Mouse (Mus musculus): Measurements from ENCODE around the gene Aifm1. TPM values are rescaled to one million over a fixed set of nuclear protein-coding genes. Genes with fewer than 3 reads are reported as not detected.

The Aifm1 gene
- 80.7 and 83.6 TPM in 2 replicates for polyA plus RNA-seq (2014; fragmentation: Nextera tagmentation; extraction: Ambion mirVana)

- ATAC-seq (replicated peaks; ENCODE audit: low FRiP score) (peak; percentile 98), DNase-seq (ENCODE audit: low spot score) (peak; percentile 94)
- peak within 1 kb of the TSS; percentile 53 for H3K9ac ChIP-seq (ENCODE audit: low read length)
- H3K4me2 ChIP-seq (ENCODE audit: low read depth, low read length, severe bottlenecking): peak within 1 kb of the TSS; percentile 65
- H3K27me3 ChIP-seq (ENCODE audit: control insufficient read depth, insufficient read depth, low read length): no peaks in the 10 kb centered on the region
- H3K27ac ChIP-seq (ENCODE audit: low read depth, low read length): no peak within 1 kb of the TSS
- no peaks in the 10 kb centered on the region for H3K36me3 ChIP-seq (ENCODE audit: control insufficient read depth, insufficient read depth, low read length)
- H3K9me3 ChIP-seq (ENCODE audit: control insufficient read depth, low read length): no peaks in the 10 kb centered on the region
- peak within 1 kb of the TSS; percentile 52 for H3K4me3 ChIP-seq (ENCODE audit: low read depth, low read length)
- H3K4me1 ChIP-seq (replicated peaks; ENCODE audit: control insufficient read depth, insufficient read depth, low read length): no peaks in the 10 kb centered on the region
- WGBS: 14% methylated on average over 44 of the region's 45 CpGs
These were observed at the start of gene Aifm1 for GRCm38 (mm10) chrX:48513166-48513807. Aifm1 (minus strand) TSS chrX:48513563.

GRCm38 (mm10) chrX:48532175-48532574 is 18.8 kb upstream of the Aifm1 start:
- peak; percentile 80 for DNase-seq (ENCODE audit: low spot score)

DNA sequence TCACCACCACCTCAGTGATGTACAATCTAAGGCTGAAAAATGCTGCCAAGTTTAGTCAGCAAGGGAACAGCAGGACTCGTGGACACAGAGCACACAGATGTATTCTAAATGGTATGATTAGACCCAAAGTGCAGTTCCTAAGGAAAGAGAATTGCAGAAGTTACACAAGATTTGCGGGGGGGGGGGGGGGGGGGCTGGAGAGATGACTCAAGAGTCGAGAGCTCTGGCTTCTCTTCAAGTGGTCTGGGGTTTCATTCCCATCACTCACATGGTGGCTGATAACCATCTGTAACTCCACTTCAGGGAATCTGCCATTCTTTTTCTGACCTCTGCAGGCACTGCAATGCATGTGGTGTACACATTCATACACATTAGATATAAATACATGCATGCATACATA is 13.1 kb upstream of the Aifm1 start:
- Histone ChIP-seq H3K27me3 (ENCODE audit: control insufficient read depth, insufficient read depth, low read length) (no peaks in the 10 kb centered on the region), H3K36me3 (ENCODE audit: control insufficient read depth, insufficient read depth, low read length) (no peaks in the 10 kb centered on the region), H3K4me3 (ENCODE audit: low read depth, low read length) (no peak overlapping the region), H3K9me3 (ENCODE audit: control insufficient read depth, low read length) (no peaks in the 10 kb centered on the region), H3K4me1 (replicated peaks; ENCODE audit: control insufficient read depth, insufficient read depth, low read length) (no peaks in the 10 kb centered on the region), H3K9ac (ENCODE audit: low read length) (no peak overlapping the region), H3K4me2 (ENCODE audit: low read depth, low read length, severe bottlenecking) (no peak overlapping the region), H3K27ac (ENCODE audit: low read depth, low read length) (no peak overlapping the region)
- no peak for DNase-seq (ENCODE audit: low spot score)
- 71% methylated on average over 2 of the region's 3 CpGs for WGBS
- no peak for ATAC-seq (replicated peaks; ENCODE audit: low FRiP score)

More at GRCm38 (mm10) chrX:48532175-48532574, 18.8 kb upstream of the Aifm1 start:
- no peak for ATAC-seq (replicated peaks; ENCODE audit: low FRiP score)
- WGBS: 29% methylated on average over 3 of the region's 3 CpGs
- no peaks in the 10 kb centered on the region for H3K36me3 ChIP-seq (ENCODE audit: control insufficient read depth, insufficient read depth, low read length)
- no peak overlapping the region for H3K27ac ChIP-seq (ENCODE audit: low read depth, low read length)
- no peak overlapping the region for H3K4me2 ChIP-seq (ENCODE audit: low read depth, low read length, severe bottlenecking)
- no peaks in the 10 kb centered on the region for H3K9me3 ChIP-seq (ENCODE audit: control insufficient read depth, low read length)
- H3K4me3 ChIP-seq (ENCODE audit: low read depth, low read length): no peak overlapping the region
- H3K27me3 ChIP-seq (ENCODE audit: control insufficient read depth, insufficient read depth, low read length): no peaks in the 10 kb centered on the region
- H3K4me1 ChIP-seq (replicated peaks; ENCODE audit: control insufficient read depth, insufficient read depth, low read length): no peaks in the 10 kb centered on the region
- H3K9ac ChIP-seq (ENCODE audit: low read length): no peak overlapping the region

DNA sequence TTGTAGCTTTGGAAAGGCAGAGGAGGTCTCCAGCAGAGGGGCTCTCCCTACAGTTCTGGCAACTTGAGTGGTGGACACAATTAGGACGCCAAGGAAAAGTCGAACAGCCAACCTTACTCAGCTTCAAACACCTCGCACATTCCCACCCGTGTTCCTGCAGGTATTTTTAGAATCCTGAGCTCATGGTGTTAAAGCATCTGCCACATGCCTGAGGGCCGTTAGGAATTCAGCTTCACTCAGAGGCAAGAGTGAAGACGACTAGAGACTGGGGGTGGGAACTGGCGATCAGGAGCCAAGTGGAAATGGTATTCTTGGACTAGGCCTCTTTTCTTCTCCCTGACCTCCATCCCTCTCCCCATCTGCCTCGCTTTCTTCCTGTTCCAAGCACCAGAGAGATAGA is 12.5 kb upstream of the Aifm1 start:
- Histone ChIP-seq H3K36me3 (ENCODE audit: control insufficient read depth, insufficient read depth, low read length) (no peaks in the 10 kb centered on the region), H3K4me3 (ENCODE audit: low read depth, low read length) (no peak overlapping the region), H3K4me2 (ENCODE audit: low read depth, low read length, severe bottlenecking) (no peak overlapping the region), H3K27ac (ENCODE audit: low read depth, low read length) (no peak overlapping the region), H3K9ac (ENCODE audit: low read length) (no peak overlapping the region), H3K4me1 (replicated peaks; ENCODE audit: control insufficient read depth, insufficient read depth, low read length) (no peaks in the 10 kb centered on the region), H3K27me3 (ENCODE audit: control insufficient read depth, insufficient read depth, low read length) (no peaks in the 10 kb centered on the region), H3K9me3 (ENCODE audit: control insufficient read depth, low read length) (no peaks in the 10 kb centered on the region)
- DNase-seq (ENCODE audit: low spot score): no peak
- no peak for ATAC-seq (replicated peaks; ENCODE audit: low FRiP score)
- WGBS: 75% methylated on average over 8 of the region's 8 CpGs

GRCm38 (mm10) chrX:48525332-48525731 is 12.0 kb upstream of the Aifm1 start:
- no peak overlapping the region for H3K4me2 ChIP-seq (ENCODE audit: low read depth, low read length, severe bottlenecking)
- no peak overlapping the region for H3K9ac ChIP-seq (ENCODE audit: low read length)
- no peak for DNase-seq (ENCODE audit: low spot score)
- no peaks in the 10 kb centered on the region for H3K9me3 ChIP-seq (ENCODE audit: control insufficient read depth, low read length)
- WGBS: 56% methylated on average over 1 of the region's 1 CpGs
- H3K36me3 ChIP-seq (ENCODE audit: control insufficient read depth, insufficient read depth, low read length): no peaks in the 10 kb centered on the region
- H3K4me1 ChIP-seq (replicated peaks; ENCODE audit: control insufficient read depth, insufficient read depth, low read length): no peaks in the 10 kb centered on the region
- no peak overlapping the region for H3K4me3 ChIP-seq (ENCODE audit: low read depth, low read length)
- ATAC-seq (replicated peaks; ENCODE audit: low FRiP score): no peak
- H3K27ac ChIP-seq (ENCODE audit: low read depth, low read length): no peak overlapping the region
- H3K27me3 ChIP-seq (ENCODE audit: control insufficient read depth, insufficient read depth, low read length): no peaks in the 10 kb centered on the region

- ATAC-seq (replicated peaks; ENCODE audit: low FRiP score) (no peak), DNase-seq (ENCODE audit: low spot score) (no peak)
- WGBS: 66% methylated on average over 3 of the region's 3 CpGs
- Histone ChIP-seq H3K27me3 (ENCODE audit: control insufficient read depth, insufficient read depth, low read length) (no peaks in the 10 kb centered on the region), H3K36me3 (ENCODE audit: control insufficient read depth, insufficient read depth, low read length) (no peaks in the 10 kb centered on the region), H3K9me3 (ENCODE audit: control insufficient read depth, low read length) (no peaks in the 10 kb centered on the region), H3K4me1 (replicated peaks; ENCODE audit: control insufficient read depth, insufficient read depth, low read length) (no peaks in the 10 kb centered on the region), H3K4me2 (ENCODE audit: low read depth, low read length, severe bottlenecking) (no peak overlapping the region), H3K27ac (ENCODE audit: low read depth, low read length) (no peak overlapping the region), H3K9ac (ENCODE audit: low read length) (no peak overlapping the region), H3K4me3 (ENCODE audit: low read depth, low read length) (no peak overlapping the region)
These were observed 10.1 kb upstream of the Aifm1 start for GRCm38 (mm10) chrX:48523512-48523911.

DNA sequence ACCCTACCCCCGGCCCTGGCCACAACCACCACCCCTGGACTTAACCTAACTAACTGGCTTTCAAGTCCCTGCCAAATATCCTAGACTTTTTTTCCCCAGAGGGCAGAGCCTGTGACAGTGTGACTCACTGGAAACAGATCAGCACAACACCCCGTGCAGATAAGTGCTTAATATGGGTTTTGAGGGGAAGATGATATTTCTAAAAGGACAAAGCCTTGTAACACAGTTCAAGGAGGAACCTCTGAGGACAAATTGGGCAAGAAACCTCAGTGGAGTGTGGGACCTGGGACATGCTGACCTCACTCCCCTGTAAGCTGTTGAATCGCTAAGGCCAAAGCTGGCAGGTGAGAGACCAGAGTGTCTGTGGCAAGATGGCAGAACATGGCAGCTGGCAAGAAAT is 8.3 kb upstream of the Aifm1 start:
- no peaks in the 10 kb centered on the region for H3K9me3 ChIP-seq (ENCODE audit: control insufficient read depth, low read length)
- DNase-seq (ENCODE audit: low spot score) (no peak), ATAC-seq (replicated peaks; ENCODE audit: low FRiP score) (no peak)
- no peak overlapping the region for H3K4me2 ChIP-seq (ENCODE audit: low read depth, low read length, severe bottlenecking)
- H3K27me3 ChIP-seq (ENCODE audit: control insufficient read depth, insufficient read depth, low read length): no peaks in the 10 kb centered on the region
- no peak overlapping the region for H3K4me3 ChIP-seq (ENCODE audit: low read depth, low read length)
- H3K9ac ChIP-seq (ENCODE audit: low read length): no peak overlapping the region
- H3K4me1 ChIP-seq (replicated peaks; ENCODE audit: control insufficient read depth, insufficient read depth, low read length): no peaks in the 10 kb centered on the region
- no peak overlapping the region for H3K27ac ChIP-seq (ENCODE audit: low read depth, low read length)
- 78% methylated on average over 3 of the region's 3 CpGs for WGBS
- H3K36me3 ChIP-seq (ENCODE audit: control insufficient read depth, insufficient read depth, low read length): no peaks in the 10 kb centered on the region

DNA sequence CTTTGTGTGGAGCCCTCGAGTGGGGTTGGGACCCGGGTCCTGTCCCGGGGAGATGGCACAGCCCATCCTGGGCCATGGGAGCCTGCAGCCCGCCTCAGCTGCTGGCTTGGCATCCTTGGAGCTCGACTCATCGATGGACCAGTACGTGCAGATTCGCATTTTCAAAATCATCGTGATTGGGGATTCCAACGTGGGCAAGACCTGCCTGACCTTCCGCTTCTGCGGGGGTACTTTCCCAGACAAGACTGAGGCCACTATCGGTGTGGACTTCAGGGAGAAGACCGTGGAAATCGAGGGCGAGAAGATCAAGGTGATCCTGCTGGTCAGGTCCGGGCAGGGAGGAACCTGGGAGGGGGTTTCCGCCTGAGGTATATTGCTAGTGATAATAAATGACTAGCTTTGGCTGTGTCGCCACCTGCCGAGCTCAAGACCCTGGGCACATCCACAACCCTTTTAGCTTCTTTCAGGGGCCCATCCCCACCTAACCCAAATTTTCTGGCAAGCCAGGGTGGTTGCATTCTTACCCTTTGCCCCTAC is 6.3 kb upstream of the Aifm1 start:
- peak overlapping the region; percentile 44 for H3K4me3 ChIP-seq (ENCODE audit: low read depth, low read length)
- peak; percentile 40 for ATAC-seq (replicated peaks; ENCODE audit: low FRiP score)
- H3K9me3 ChIP-seq (ENCODE audit: control insufficient read depth, low read length): no peaks in the 10 kb centered on the region
- H3K36me3 ChIP-seq (ENCODE audit: control insufficient read depth, insufficient read depth, low read length): no peaks in the 10 kb centered on the region
- H3K27ac ChIP-seq (ENCODE audit: low read depth, low read length): peak overlapping the region; percentile 78
- no peaks in the 10 kb centered on the region for H3K4me1 ChIP-seq (replicated peaks; ENCODE audit: control insufficient read depth, insufficient read depth, low read length)
- WGBS: 27% methylated on average over 20 of the region's 20 CpGs
- no peak for DNase-seq (ENCODE audit: low spot score)
- peak overlapping the region; percentile 68 for H3K9ac ChIP-seq (ENCODE audit: low read length)
- no peaks in the 10 kb centered on the region for H3K27me3 ChIP-seq (ENCODE audit: control insufficient read depth, insufficient read depth, low read length)
- H3K4me2 ChIP-seq (ENCODE audit: low read depth, low read length, severe bottlenecking): peak overlapping the region; percentile 68

Measured in forebrain, embryonic 11.5 days (tissue).